Mouse (Mus musculus): ENCODE measurements around the gene Ppp1r14c. TPM values are rescaled to one million over a fixed set of nuclear protein-coding genes. Genes with fewer than 3 reads are reported as not detected.
"Not testable (repeated sequence)": the region's sequence is repeated elsewhere in the genome, so short reads cannot be mapped to it uniquely, and the experiment has no call there.

The Ppp1r14c gene
- polyA plus RNA-seq, 1 experiment from 2014 or later, result 315 TPM

DNA sequence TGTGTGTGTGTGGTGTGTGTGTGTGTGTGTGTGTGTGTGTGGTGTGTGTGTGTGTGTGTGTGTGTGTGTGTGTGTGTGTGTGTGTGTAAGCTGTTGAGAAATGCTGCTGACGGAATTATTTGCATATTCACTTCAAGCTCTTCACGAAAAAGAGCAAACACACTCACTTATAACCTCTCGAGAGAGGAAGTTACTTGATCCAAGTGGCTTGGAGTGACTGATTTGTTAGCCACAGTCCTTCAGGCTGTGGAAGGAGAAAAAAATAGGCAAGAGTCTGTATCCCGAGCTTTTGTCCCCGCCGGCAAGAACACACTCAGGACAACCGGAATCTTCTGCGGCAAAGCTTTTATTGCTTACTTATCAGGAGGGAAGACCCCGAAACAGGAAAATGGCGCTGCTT is 80.9 kb downstream of the Ppp1r14c start:
- H3K27ac ChIP-seq (replicated peaks in 1 of 2; ENCODE audit: control insufficient read depth in 1 of 2, insufficient read depth in 1 of 2, low read depth in 2 of 2, low read length in 2 of 2); ATAC-seq (ENCODE audit: insufficient number of reproducible peaks, insufficient read depth, low FRiP score, low read depth); H3K4me3 ChIP-seq (ENCODE audit: control insufficient read depth in 1 of 2, insufficient read depth in 1 of 2, low read depth in 1 of 2, low read length in 2 of 2); H3K4me2 ChIP-seq (ENCODE audit: low read length); H3K9ac ChIP-seq (ENCODE audit: low read length); H3K27me3 ChIP-seq (ENCODE audit: control insufficient read depth, insufficient read depth, low read length); H3K9me3 ChIP-seq (ENCODE audit: control insufficient read depth, low read length): not testable (repeated sequence)
- Histone ChIP-seq H3K4me1 (ENCODE audit: control insufficient read depth in 2 of 2, insufficient read depth in 2 of 2, low read length in 2 of 2) (peaks cover 2 to 12% of the 10 kb centered on the region in 2 experiments; a peak in 3 of 4 replicates), H3K36me3 (ENCODE audit: control insufficient read depth, insufficient read depth, low read length) (peaks cover 24% of the 10 kb centered on the region; the same call in 1 of the 2 replicates)
- WGBS, result 86% methylated on average over 10 of the region's 10 CpGs

DNA sequence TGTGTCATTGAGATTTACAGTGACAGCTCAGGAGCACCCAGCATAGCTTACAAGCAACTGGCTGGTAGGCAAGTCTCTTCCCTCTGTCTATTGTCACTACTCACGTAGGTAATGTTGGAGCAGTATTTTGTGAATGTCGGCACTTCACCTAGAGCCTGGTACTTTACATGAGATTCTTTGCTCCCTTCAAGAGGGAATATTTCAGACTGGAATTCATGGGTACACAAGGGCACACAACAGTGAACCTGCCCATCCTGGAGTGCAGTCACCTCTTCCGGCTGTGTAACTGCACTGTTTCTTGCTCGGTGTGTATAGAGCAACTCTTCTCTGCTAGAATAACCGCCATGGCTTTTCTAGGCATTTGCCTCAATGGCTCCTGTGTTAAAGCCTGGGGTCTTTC is 82.8 kb downstream of the Ppp1r14c start:
- peaks cover 2 to 12% of the 10 kb centered on the region in 2 experiments; a peak in 3 of 4 replicates for H3K4me1 ChIP-seq (ENCODE audit: control insufficient read depth in 2 of 2, insufficient read depth in 2 of 2, low read length in 2 of 2)
- H3K27ac ChIP-seq (replicated peaks in 1 of 2; ENCODE audit: control insufficient read depth in 1 of 2, insufficient read depth in 1 of 2, low read depth in 2 of 2, low read length in 2 of 2), result no peak overlapping the region; a peak in 1 of 4 replicates
- H3K4me3 ChIP-seq (ENCODE audit: control insufficient read depth in 1 of 2, insufficient read depth in 1 of 2, low read depth in 1 of 2, low read length in 2 of 2), result no peak overlapping the region
- H3K9ac ChIP-seq (ENCODE audit: low read length), result no peak overlapping the region
- no peaks in the 10 kb centered on the region for H3K27me3 ChIP-seq (ENCODE audit: control insufficient read depth, insufficient read depth, low read length)
- ATAC-seq (ENCODE audit: insufficient number of reproducible peaks, insufficient read depth, low FRiP score, low read depth), result no peak
- peaks cover 18% of the 10 kb centered on the region; the same call in 1 of the 2 replicates for H3K36me3 ChIP-seq (ENCODE audit: control insufficient read depth, insufficient read depth, low read length)
- H3K9me3 ChIP-seq (ENCODE audit: control insufficient read depth, low read length), result no peaks in the 10 kb centered on the region
- no peak overlapping the region for H3K4me2 ChIP-seq (ENCODE audit: low read length)
- WGBS, result 74% methylated on average over 5 of the region's 5 CpGs

DNA sequence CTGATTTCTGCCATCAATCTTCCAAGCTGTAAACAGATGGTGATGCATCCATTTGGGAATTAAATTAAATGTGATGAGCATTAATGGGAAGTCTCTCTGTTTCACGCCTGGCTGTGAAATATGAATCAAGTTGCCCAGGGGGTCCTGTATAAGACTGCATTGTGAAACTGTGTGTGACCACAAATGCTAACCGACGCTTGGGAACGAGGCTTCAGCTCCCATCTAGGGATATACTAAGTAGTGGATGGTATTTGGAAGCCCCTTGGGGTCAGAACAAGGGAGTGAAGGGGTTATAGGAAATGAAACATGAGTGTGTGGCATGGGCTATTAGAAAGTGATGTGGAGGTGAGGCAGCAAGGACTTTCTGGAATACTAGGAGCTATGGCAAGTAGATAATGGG is 86.1 kb downstream of the Ppp1r14c start:
- H3K9me3 ChIP-seq (ENCODE audit: control insufficient read depth, low read length), result no peaks in the 10 kb centered on the region
- 86% methylated on average over 4 of the region's 4 CpGs for WGBS
- no peak overlapping the region for H3K4me3 ChIP-seq (ENCODE audit: control insufficient read depth in 1 of 2, insufficient read depth in 1 of 2, low read depth in 1 of 2, low read length in 2 of 2)

DNA sequence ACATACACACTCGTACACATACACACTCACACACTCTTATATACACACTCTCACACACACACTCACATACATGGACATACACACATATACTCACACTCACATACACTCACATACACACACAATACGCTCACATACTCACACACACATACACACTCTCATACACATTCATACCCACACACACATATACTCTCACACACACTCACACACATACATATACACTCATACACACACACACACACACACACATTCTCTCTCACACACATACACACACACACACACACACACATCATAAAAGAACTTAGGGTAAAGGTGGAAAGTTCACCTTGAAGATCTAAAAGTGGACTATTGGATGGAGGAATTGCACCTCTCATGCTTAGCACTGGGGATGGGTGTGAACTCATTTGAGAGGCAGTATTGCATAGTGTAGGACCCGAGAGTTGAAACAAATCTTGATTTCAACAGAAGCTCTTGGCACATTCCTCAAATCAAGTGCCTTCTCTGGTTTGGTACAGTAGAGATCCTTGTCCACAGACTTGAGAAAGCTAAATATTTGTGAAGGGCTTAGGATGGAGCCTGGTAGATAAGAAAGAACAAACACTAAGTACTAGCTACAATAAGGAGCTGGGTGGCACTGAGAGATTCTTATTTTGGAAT is 87.1 kb downstream of the Ppp1r14c start:
- Histone ChIP-seq H3K36me3 (ENCODE audit: control insufficient read depth, insufficient read depth, low read length) (peaks cover 11% of the 10 kb centered on the region), H3K4me2 (ENCODE audit: low read length) (no peak overlapping the region), H3K9ac (ENCODE audit: low read length) (no peak overlapping the region), H3K9me3 (ENCODE audit: control insufficient read depth, low read length) (no peaks in the 10 kb centered on the region), H3K27ac (replicated peaks in 1 of 2; ENCODE audit: control insufficient read depth in 1 of 2, insufficient read depth in 1 of 2, low read depth in 2 of 2, low read length in 2 of 2) (no peak overlapping the region), H3K4me1 (ENCODE audit: control insufficient read depth in 2 of 2, insufficient read depth in 2 of 2, low read length in 2 of 2) (peaks cover 0 to 11% of the 10 kb centered on the region in 2 experiments; a peak in 3 of 4 replicates), H3K4me3 (ENCODE audit: control insufficient read depth in 1 of 2, insufficient read depth in 1 of 2, low read depth in 1 of 2, low read length in 2 of 2) (no peak overlapping the region), H3K27me3 (ENCODE audit: control insufficient read depth, insufficient read depth, low read length) (no peaks in the 10 kb centered on the region)
- ATAC-seq (ENCODE audit: insufficient number of reproducible peaks, insufficient read depth, low FRiP score, low read depth), result no peak; the same call in 1 of the 2 replicates
- 75% methylated on average over 3 of the region's 3 CpGs for WGBS

More for the DNA sequence above, 86.1 kb downstream of the Ppp1r14c start:
- Histone ChIP-seq H3K4me1 (ENCODE audit: control insufficient read depth in 2 of 2, insufficient read depth in 2 of 2, low read length in 2 of 2) (peaks cover 0 to 12% of the 10 kb centered on the region in 2 experiments; a peak in 3 of 4 replicates), H3K9ac (ENCODE audit: low read length) (no peak overlapping the region), H3K27ac (replicated peaks in 1 of 2; ENCODE audit: control insufficient read depth in 1 of 2, insufficient read depth in 1 of 2, low read depth in 2 of 2, low read length in 2 of 2) (no peak overlapping the region), H3K36me3 (ENCODE audit: control insufficient read depth, insufficient read depth, low read length) (peaks cover 11% of the 10 kb centered on the region), H3K27me3 (ENCODE audit: control insufficient read depth, insufficient read depth, low read length) (no peaks in the 10 kb centered on the region), H3K4me2 (ENCODE audit: low read length) (no peak overlapping the region)
- no peak for ATAC-seq (ENCODE audit: insufficient number of reproducible peaks, insufficient read depth, low FRiP score, low read depth)

DNA sequence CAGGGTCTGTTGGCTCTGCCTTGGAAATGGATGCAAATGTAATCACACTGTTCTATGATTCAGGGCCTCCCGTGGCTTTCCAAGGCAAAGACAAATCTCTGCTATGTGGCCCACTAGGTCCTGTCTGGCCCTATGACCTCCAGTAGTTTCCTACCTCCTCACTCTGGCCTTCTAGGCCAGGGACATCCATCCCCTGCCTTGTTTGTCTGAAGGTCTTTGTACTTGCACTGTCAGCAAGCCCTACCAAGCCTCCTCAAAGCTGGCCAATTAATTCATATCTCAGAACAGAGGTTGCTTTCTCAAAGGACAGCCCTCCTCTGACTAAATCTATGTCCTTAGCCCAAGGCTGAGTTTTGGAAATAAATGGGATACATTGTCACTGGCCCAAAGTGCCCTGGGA is 92.8 kb downstream of the Ppp1r14c start:
- H3K27me3 ChIP-seq (ENCODE audit: control insufficient read depth, insufficient read depth, low read length), result no peaks in the 10 kb centered on the region
- 0 out of 4 replicates have a peak, but pooled peaks cover 0 to 7% of the 10 kb centered on the region in 2 experiments for H3K4me1 ChIP-seq (ENCODE audit: control insufficient read depth in 2 of 2, insufficient read depth in 2 of 2, low read length in 2 of 2)
- no peak overlapping the region for H3K27ac ChIP-seq (replicated peaks in 1 of 2; ENCODE audit: control insufficient read depth in 1 of 2, insufficient read depth in 1 of 2, low read depth in 2 of 2, low read length in 2 of 2)
- H3K9ac ChIP-seq (ENCODE audit: low read length), result no peak overlapping the region
- no peak overlapping the region for H3K4me3 ChIP-seq (ENCODE audit: control insufficient read depth in 1 of 2, insufficient read depth in 1 of 2, low read depth in 1 of 2, low read length in 2 of 2)
- WGBS, result 83% methylated on average over 1 of the region's 1 CpGs
- H3K4me2 ChIP-seq (ENCODE audit: low read length), result no peak overlapping the region
- ATAC-seq (ENCODE audit: insufficient number of reproducible peaks, insufficient read depth, low FRiP score, low read depth), result no peak
- H3K36me3 ChIP-seq (ENCODE audit: control insufficient read depth, insufficient read depth, low read length), result peaks cover 12% of the 10 kb centered on the region
- no peaks in the 10 kb centered on the region for H3K9me3 ChIP-seq (ENCODE audit: control insufficient read depth, low read length)

DNA sequence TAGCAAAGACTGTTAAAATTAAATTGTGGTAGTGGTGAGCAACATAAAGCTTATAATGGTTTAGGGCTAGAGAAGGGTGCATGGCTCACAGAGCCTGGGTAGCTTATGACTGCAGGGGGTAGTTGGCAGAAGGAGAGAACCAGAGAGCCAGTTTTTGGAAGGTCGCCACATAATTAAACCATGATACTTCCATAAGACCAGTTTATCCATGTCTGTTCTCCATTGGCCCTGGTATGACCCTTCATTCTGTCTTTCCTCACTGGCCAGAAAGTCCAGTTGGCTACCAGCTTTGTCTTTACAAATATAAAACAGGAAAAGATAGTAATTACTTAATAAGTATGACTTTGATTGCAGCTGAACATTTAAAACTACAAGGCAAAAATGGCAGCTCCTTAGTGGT is 95.0 kb downstream of the Ppp1r14c start:
- Histone ChIP-seq H3K27ac (replicated peaks in 1 of 2; ENCODE audit: control insufficient read depth in 1 of 2, insufficient read depth in 1 of 2, low read depth in 2 of 2, low read length in 2 of 2) (0 out of 4 replicates have a peak overlapping the region, but pooled peaks of 1 of the 2 experiments have one; percentile 1), H3K27me3 (ENCODE audit: control insufficient read depth, insufficient read depth, low read length) (no peaks in the 10 kb centered on the region), H3K4me1 (ENCODE audit: control insufficient read depth in 2 of 2, insufficient read depth in 2 of 2, low read length in 2 of 2) (0 out of 4 replicates have a peak, but pooled peaks cover 0 to 7% of the 10 kb centered on the region in 2 experiments), H3K4me3 (ENCODE audit: control insufficient read depth in 1 of 2, insufficient read depth in 1 of 2, low read depth in 1 of 2, low read length in 2 of 2) (no peak overlapping the region), H3K9ac (ENCODE audit: low read length) (no peak overlapping the region), H3K9me3 (ENCODE audit: control insufficient read depth, low read length) (no peaks in the 10 kb centered on the region), H3K4me2 (ENCODE audit: low read length) (no peak overlapping the region), H3K36me3 (ENCODE audit: control insufficient read depth, insufficient read depth, low read length) (peaks cover 23% of the 10 kb centered on the region)
- WGBS, result 84% methylated on average over 1 of the region's 1 CpGs
- no peak for ATAC-seq (ENCODE audit: insufficient number of reproducible peaks, insufficient read depth, low FRiP score, low read depth)

DNA sequence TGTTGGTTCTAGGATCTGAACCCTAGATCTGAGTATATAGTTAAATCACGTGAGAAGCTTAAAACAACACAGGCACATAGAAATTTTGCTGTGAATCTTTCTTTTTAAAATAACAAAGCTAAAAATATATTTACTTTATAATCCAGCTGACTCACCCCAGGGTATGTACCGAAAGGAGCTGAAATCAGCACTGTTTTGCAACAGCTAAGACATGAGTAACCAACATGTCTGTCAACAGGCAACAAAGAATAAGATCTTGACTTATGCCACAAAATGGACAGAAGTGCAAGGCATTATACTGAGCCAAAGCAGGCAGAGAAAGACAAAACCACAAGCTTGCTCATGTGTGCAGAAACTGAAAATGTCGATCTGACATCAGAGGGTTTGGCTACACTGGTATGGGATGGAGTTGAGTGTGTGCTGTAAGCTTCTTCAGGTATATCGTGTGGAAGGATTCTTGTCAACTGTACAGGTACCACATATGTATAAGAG is 100.3 kb downstream of the Ppp1r14c start:
- no peak overlapping the region for H3K27ac ChIP-seq (replicated peaks in 1 of 2; ENCODE audit: control insufficient read depth in 1 of 2, insufficient read depth in 1 of 2, low read depth in 2 of 2, low read length in 2 of 2)
- H3K36me3 ChIP-seq (ENCODE audit: control insufficient read depth, insufficient read depth, low read length), result peaks cover 61% of the 10 kb centered on the region
- no peak overlapping the region for H3K9ac ChIP-seq (ENCODE audit: low read length)
- H3K4me1 ChIP-seq (ENCODE audit: control insufficient read depth in 2 of 2, insufficient read depth in 2 of 2, low read length in 2 of 2), result peaks cover 0 to 4% of the 10 kb centered on the region in 2 experiments; a peak in 1 of 4 replicates
- no peaks in the 10 kb centered on the region for H3K9me3 ChIP-seq (ENCODE audit: control insufficient read depth, low read length)
- no peak overlapping the region for H3K4me2 ChIP-seq (ENCODE audit: low read length)
- H3K27me3 ChIP-seq (ENCODE audit: control insufficient read depth, insufficient read depth, low read length), result no peaks in the 10 kb centered on the region
- H3K4me3 ChIP-seq (ENCODE audit: control insufficient read depth in 1 of 2, insufficient read depth in 1 of 2, low read depth in 1 of 2, low read length in 2 of 2), result no peak overlapping the region
- WGBS, result 84% methylated on average over 4 of the region's 4 CpGs
- ATAC-seq (ENCODE audit: insufficient number of reproducible peaks, insufficient read depth, low FRiP score, low read depth), result no peak

Measured in heart, embryonic 14.5 days (tissue).